Mouse (Mus musculus): ENCODE measurements around the gene Hist1h2ah. TPM values are rescaled to one million over a fixed set of nuclear protein-coding genes. Genes with fewer than 3 reads are reported as not detected.

The Hist1h2ah gene
- polyA plus RNA-seq, 1 experiment from 2014 or later: 3.0 TPM

Other genes with a start within 250 kb of the Hist1h2ah start
- 2.4 and 4.7 TPM in 2 replicates for gene Hist1h2an, start 248.3 kb downstream of the Hist1h2ah start, polyA plus RNA-seq (2015; fragmentation: Nextera tagmentation; extraction: Ambion mirVana)
- gene Hist1h2bp, start 248.1 kb downstream of the Hist1h2ah start, polyA plus RNA-seq (2015; fragmentation: Nextera tagmentation; extraction: Ambion mirVana): 2.0 TPM in 2 replicates
- 14.5 and 16.7 TPM in 2 replicates for gene Hist1h2bq, start 225.4 kb downstream of the Hist1h2ah start, polyA plus RNA-seq (2015; fragmentation: Nextera tagmentation; extraction: Ambion mirVana)
- 1.7 TPM in 1 of 2 replicates, not detected in the other for gene Hist1h2ao, start 225.1 kb downstream of the Hist1h2ah start, polyA plus RNA-seq (2015; fragmentation: Nextera tagmentation; extraction: Ambion mirVana)
- not detected in 2 replicates for gene Hist1h4m, start 223.8 kb downstream of the Hist1h2ah start, polyA plus RNA-seq (2015; fragmentation: Nextera tagmentation; extraction: Ambion mirVana)
- 12.0 and 15.9 TPM in 2 replicates for gene Hist1h4n, start 203.4 kb downstream of the Hist1h2ah start, polyA plus RNA-seq (2015; fragmentation: Nextera tagmentation; extraction: Ambion mirVana)
- gene Hist1h2ap, start 202.1 kb downstream of the Hist1h2ah start, polyA plus RNA-seq (2015; fragmentation: Nextera tagmentation; extraction: Ambion mirVana): 2,704 and 3,243 TPM in 2 replicates
- gene Hist1h2br, start 201.8 kb downstream of the Hist1h2ah start, polyA plus RNA-seq (2015; fragmentation: Nextera tagmentation; extraction: Ambion mirVana): 15.0 and 16.4 TPM in 2 replicates
- gene Zfp184, start 90.5 kb downstream of the Hist1h2ah start, polyA plus RNA-seq (2015; fragmentation: Nextera tagmentation; extraction: Ambion mirVana): 6.2 and 7.5 TPM in 2 replicates
- gene Pom121l2, start 54.4 kb downstream of the Hist1h2ah start, polyA plus RNA-seq (2015; fragmentation: Nextera tagmentation; extraction: Ambion mirVana): 0.06 TPM in 1 of 2 replicates, not detected in the other
- gene Prss16, start 25.8 kb downstream of the Hist1h2ah start, polyA plus RNA-seq (2015; fragmentation: Nextera tagmentation; extraction: Ambion mirVana): 1.4 and 1.5 TPM in 2 replicates
- 5.0 and 5.8 TPM in 2 replicates for gene Hist1h2bk, start 302 bp upstream of the Hist1h2ah start, polyA plus RNA-seq (2015; fragmentation: Nextera tagmentation; extraction: Ambion mirVana)
- gene Hist1h4i, start 5.8 kb upstream of the Hist1h2ah start, polyA plus RNA-seq (2015; fragmentation: Nextera tagmentation; extraction: Ambion mirVana): 21.0 and 23.6 TPM in 2 replicates
- gene Hist1h2ag, start 7.4 kb upstream of the Hist1h2ah start, polyA plus RNA-seq (2015; fragmentation: Nextera tagmentation; extraction: Ambion mirVana): 23.9 and 40.6 TPM in 2 replicates
- gene Hist1h2bj, start 7.6 kb upstream of the Hist1h2ah start, polyA plus RNA-seq (2015; fragmentation: Nextera tagmentation; extraction: Ambion mirVana): 9.6 and 9.9 TPM in 2 replicates
- gene Vmn1r188, start 48.9 kb upstream of the Hist1h2ah start, polyA plus RNA-seq (2015; fragmentation: Nextera tagmentation; extraction: Ambion mirVana): not detected in 2 replicates
- gene Vmn1r189, start 70.3 kb upstream of the Hist1h2ah start, polyA plus RNA-seq (2015; fragmentation: Nextera tagmentation; extraction: Ambion mirVana): not detected in 2 replicates
- gene Vmn1r191, start 148.4 kb upstream of the Hist1h2ah start, polyA plus RNA-seq (2015; fragmentation: Nextera tagmentation; extraction: Ambion mirVana): not detected in 2 replicates
- not detected in 2 replicates for gene Vmn1r192, start 155.6 kb upstream of the Hist1h2ah start, polyA plus RNA-seq (2015; fragmentation: Nextera tagmentation; extraction: Ambion mirVana)
- gene Vmn1r193, start 187.6 kb upstream of the Hist1h2ah start, polyA plus RNA-seq (2015; fragmentation: Nextera tagmentation; extraction: Ambion mirVana): not detected in 2 replicates
- gene Vmn1r194, start 208.6 kb upstream of the Hist1h2ah start, polyA plus RNA-seq (2015; fragmentation: Nextera tagmentation; extraction: Ambion mirVana): not detected in 2 replicates
- gene Vmn1r195, start 235.0 kb upstream of the Hist1h2ah start, polyA plus RNA-seq (2015; fragmentation: Nextera tagmentation; extraction: Ambion mirVana): not detected in 2 replicates